Mouse (Mus musculus) stomach, embryonic 15.5 days (tissue): Measurements from ENCODE around the gene Gm17409. TPM values are rescaled to one million over a fixed set of nuclear protein-coding genes. Genes with fewer than 3 reads are reported as not detected.

ENCODE experiments used
- ATAC-seq: fragments of 200-750 bp; cut with Nextera tagmentation; 2 replicates; pipeline ENCODE4 v1.8.0; 2017; ENCODE audit warnings: low read depth, moderate number of reproducible peaks, moderate TSS enrichment; ENCODE audit not compliant: insufficient read depth, low FRiP score
- H3K27ac ChIP-seq: fragments of 300-500 bp; sonication (generic); 2 replicates; pipeline ENCODE4 v1.5.1; 2015; ENCODE audit warnings: mild to moderate bottlenecking, inconsistent platforms
- H3K27me3 ChIP-seq: fragments of 300-500 bp; sonication (generic); replicated peaks from 2 replicates; pipeline ENCODE4 v1.6.1; 2015; ENCODE audit warnings: inconsistent platforms
- H3K36me3 ChIP-seq: fragments of 300-500 bp; sonication (generic); 2 replicates; pipeline ENCODE4 v1.6.1; 2015; ENCODE audit warnings: inconsistent platforms
- H3K4me1 ChIP-seq: fragments of 300-500 bp; sonication (generic); 2 replicates; pipeline ENCODE4 v1.6.1; 2015; ENCODE audit warnings: inconsistent platforms
- H3K4me2 ChIP-seq: fragments of 300-500 bp; sonication (generic); 2 replicates; pipeline ENCODE4 v1.6.1; 2015; ENCODE audit warnings: mild to moderate bottlenecking, inconsistent platforms
- H3K4me3 ChIP-seq: fragments of 300-500 bp; sonication (generic); replicated peaks from 2 replicates; pipeline ENCODE4 v1.5.1; 2015; ENCODE audit warnings: inconsistent platforms
- H3K9ac ChIP-seq: fragments of 300-500 bp; sonication (generic); 2 replicates; pipeline ENCODE4 v1.6.1; 2015; ENCODE audit warnings: inconsistent platforms
- H3K9me3 ChIP-seq: fragments of 300-500 bp; sonication (generic); 2 replicates; pipeline ENCODE4 v1.6.1; 2016; ENCODE audit warnings: inconsistent platforms
- WGBS: fragments of 180-500 bp; shearing (Covaris S2); methylation state at CpG from one replicate; pipeline ENCODE4 v1.1.7; 2015; 5-methylcytosine and 5-hydroxymethylcytosine counted together
- polyA plus RNA-seq: library from polyadenylated mRNA; unstranded; fragments of >200 nt; fragmentation: Nextera tagmentation; extraction: Ambion mirVana; gene quantifications from 2 replicates; pipeline ENCODE4 v1.2.1, GENCODE M21; 2015

The Gm17409 gene
- not detected in 2 replicates for polyA plus RNA-seq

DNA sequence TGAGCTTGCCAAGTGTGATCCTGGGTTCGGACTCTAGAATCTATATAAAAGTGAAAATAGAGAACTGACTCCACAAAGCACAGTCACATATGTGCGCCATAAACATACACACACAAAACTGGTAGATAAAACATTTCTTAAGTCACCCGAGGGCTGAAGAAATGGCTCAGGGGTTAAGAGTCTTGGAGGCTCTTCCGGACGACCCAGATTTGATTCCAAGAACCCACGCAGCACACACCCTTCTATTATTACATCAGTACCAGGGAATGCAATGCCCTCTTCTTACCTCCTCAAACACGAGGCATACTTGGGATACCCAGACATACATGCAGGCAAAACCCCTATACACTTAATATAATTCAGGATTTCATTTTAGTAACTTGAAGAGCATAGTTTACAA, at the start of gene Gm17409:
Gene Gm17409, plus strand, starts transcription at position 301 of the 400 bp plus-strand sequence.
- no peak within 1 kb of the TSS for H3K4me2 ChIP-seq
- H3K9ac ChIP-seq: no peak within 1 kb of the TSS
- no peak within 1 kb of the TSS for H3K4me3 ChIP-seq
- H3K36me3 ChIP-seq: peaks cover 24% of the 10 kb centered on the region
- no peaks in the 10 kb centered on the region for H3K4me1 ChIP-seq
- no peaks in the 10 kb centered on the region for H3K9me3 ChIP-seq
- no peak for ATAC-seq
- H3K27ac ChIP-seq: no peak within 1 kb of the TSS
- WGBS: 84% methylated on average over 7 of the region's 7 CpGs
- H3K27me3 ChIP-seq: no peaks in the 10 kb centered on the region

DNA sequence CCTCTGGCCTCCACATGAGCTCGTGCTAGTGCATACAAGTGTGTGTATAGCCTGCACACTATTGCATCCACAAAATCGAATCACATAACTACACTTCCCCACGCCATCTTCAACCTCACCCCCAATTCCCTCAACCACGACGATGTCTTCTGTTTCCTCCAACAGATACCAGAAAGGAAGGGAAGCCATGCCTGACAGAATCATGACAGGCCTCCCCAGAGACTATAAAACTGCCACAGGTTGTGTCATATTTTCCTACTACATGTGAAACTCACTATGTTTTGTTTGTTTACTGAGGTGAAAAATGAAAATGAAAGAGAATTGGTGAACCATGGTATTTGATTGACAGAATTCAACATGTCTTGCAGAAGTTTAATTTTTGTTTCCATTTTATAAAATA, 46.6 kb upstream of the Gm17409 start:
- Histone ChIP-seq H3K27me3 (no peaks in the 10 kb centered on the region), H3K9ac (no peak overlapping the region), H3K36me3 (no peaks in the 10 kb centered on the region), H3K27ac (no peak overlapping the region), H3K4me3 (no peak overlapping the region), H3K4me1 (no peaks in the 10 kb centered on the region), H3K4me2 (no peak overlapping the region), H3K9me3 (no peaks in the 10 kb centered on the region)
- 76% methylated on average over 5 of the region's 5 CpGs for WGBS
- ATAC-seq: no peak

DNA sequence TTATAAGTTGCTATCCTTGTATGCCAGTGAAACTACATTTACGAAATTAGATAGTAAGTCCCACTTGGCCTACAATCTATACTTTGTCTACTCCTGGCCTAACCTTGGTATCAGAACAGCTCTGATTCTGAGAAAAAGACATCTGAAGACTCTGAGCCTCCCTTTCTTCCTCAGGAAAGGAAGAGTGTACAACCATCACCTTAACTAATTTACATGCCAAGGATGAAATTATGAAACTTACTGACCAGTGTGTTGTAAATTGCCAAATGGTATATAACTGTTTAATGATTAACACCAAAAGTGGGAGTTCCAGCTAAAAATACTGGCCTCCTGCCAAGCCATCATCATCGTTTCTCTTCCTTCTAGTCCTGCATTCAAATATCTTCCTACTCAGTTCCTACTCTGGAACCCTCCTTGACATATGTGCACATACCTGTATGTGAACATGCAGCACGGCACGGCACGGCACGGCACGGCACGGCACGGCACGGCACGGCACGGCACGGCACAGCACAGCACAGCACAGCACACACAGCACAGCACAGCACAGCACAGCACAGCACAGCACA, 44.4 kb upstream of the Gm17409 start:
- no peaks in the 10 kb centered on the region for H3K4me1 ChIP-seq
- no peak for ATAC-seq
- H3K27ac ChIP-seq: no peak overlapping the region
- WGBS: 89% methylated on average over 13 of the region's 13 CpGs
- no peaks in the 10 kb centered on the region for H3K9me3 ChIP-seq
- H3K36me3 ChIP-seq: no peaks in the 10 kb centered on the region
- H3K4me2 ChIP-seq: no peak overlapping the region
- H3K4me3 ChIP-seq: no peak overlapping the region
- no peak overlapping the region for H3K9ac ChIP-seq
- no peaks in the 10 kb centered on the region for H3K27me3 ChIP-seq

DNA sequence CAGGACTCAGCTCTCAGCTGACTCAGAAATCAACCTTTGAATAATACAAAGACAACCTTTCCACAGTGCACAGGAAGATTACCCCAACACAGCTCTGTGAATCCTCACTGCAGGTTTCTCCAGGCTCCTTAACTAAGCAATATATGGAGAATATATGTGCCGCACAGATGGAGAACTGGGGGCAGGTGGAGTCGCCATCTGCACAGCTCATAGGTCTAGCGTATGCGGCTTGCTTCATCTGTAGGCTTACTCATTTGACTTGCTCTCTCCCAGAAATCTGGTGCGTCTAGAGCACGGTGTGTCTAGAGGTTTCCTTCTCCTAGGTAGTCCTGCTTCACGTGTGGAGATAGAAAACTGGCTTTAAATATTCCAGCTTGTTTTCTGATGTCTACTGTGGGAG, 37.7 kb upstream of the Gm17409 start:
- Histone ChIP-seq H3K9ac (no peak overlapping the region), H3K4me2 (no peak overlapping the region), H3K36me3 (no peaks in the 10 kb centered on the region), H3K9me3 (no peaks in the 10 kb centered on the region), H3K27ac (no peak overlapping the region), H3K4me1 (no peaks in the 10 kb centered on the region), H3K4me3 (no peak overlapping the region), H3K27me3 (no peaks in the 10 kb centered on the region)
- WGBS: 93% methylated on average over 7 of the region's 7 CpGs
- no peak for ATAC-seq

DNA sequence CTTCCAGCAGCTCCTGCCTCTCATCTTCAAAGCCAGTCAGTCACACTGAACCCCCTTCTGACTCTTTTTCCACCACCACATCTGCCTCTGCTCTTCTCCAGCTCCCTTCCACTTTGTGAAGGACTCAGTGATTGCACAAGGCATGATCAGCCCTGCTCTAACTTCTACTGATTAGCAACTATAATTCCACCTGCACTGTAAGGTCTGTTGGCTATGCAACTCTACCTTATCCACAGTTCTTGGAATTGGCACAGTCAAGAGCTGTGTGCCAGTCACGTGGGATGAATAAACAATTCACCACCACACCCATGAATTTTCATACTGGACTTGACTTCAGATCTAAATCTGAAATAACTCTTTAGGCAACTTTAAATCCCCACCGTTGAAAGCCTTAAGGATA, 36.6 kb upstream of the Gm17409 start:
- no peak overlapping the region for H3K4me2 ChIP-seq
- no peaks in the 10 kb centered on the region for H3K4me1 ChIP-seq
- ATAC-seq: no peak
- no peak overlapping the region for H3K9ac ChIP-seq
- no peaks in the 10 kb centered on the region for H3K27me3 ChIP-seq
- 74% methylated on average over 2 of the region's 2 CpGs for WGBS
- no peak overlapping the region for H3K27ac ChIP-seq
- no peaks in the 10 kb centered on the region for H3K9me3 ChIP-seq
- no peaks in the 10 kb centered on the region for H3K36me3 ChIP-seq
- no peak overlapping the region for H3K4me3 ChIP-seq

DNA sequence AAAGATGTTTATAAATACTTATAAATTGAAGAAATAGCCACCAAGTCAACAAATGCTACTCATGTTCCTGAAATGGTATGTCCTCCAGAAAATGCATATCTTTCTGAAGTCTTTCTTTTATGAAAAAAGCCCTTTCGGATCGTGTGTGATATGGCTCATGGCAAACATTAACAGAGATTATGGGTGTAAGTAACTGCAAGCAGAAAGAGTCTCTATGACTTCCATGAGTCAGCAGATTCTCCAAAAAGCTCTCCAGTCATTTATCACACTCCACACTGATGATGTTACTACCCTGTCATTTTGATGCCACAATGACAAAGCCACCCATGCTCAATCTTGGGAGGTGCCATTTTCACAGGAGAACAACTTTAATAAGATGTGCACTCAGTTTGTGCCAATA, 35.5 kb upstream of the Gm17409 start:
- WGBS: 40% methylated on average over 2 of the region's 2 CpGs
- Histone ChIP-seq H3K36me3 (no peaks in the 10 kb centered on the region), H3K9me3 (no peaks in the 10 kb centered on the region), H3K9ac (no peak overlapping the region), H3K4me1 (no peaks in the 10 kb centered on the region), H3K4me2 (no peak overlapping the region), H3K27me3 (no peaks in the 10 kb centered on the region), H3K27ac (no peak overlapping the region), H3K4me3 (no peak overlapping the region)
- ATAC-seq: no peak

DNA sequence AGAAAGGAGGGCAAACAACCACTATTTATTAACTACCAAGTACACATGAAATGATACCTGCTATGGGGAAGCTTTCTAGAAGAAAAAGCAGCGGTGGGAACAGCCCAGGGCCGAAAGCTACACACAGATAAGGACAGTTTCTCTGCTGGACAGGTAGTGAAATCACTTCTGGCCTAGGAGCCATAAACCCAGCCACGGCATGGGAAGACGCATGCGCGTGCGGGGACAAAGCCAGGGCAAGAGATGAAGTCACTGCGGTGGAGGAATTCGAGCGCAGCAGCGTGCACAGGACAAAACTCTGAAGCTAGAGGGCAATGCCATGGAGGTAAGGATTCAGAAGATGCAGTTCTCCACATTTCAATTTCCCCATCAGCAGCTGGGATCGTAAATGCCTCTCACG, 34.4 kb upstream of the Gm17409 start:
- Histone ChIP-seq H3K27me3 (no peaks in the 10 kb centered on the region), H3K36me3 (no peaks in the 10 kb centered on the region), H3K4me1 (no peaks in the 10 kb centered on the region), H3K4me3 (no peak overlapping the region), H3K27ac (no peak overlapping the region), H3K4me2 (no peak overlapping the region), H3K9ac (no peak overlapping the region), H3K9me3 (no peaks in the 10 kb centered on the region)
- no peak for ATAC-seq
- WGBS: 90% methylated on average over 13 of the region's 13 CpGs

DNA sequence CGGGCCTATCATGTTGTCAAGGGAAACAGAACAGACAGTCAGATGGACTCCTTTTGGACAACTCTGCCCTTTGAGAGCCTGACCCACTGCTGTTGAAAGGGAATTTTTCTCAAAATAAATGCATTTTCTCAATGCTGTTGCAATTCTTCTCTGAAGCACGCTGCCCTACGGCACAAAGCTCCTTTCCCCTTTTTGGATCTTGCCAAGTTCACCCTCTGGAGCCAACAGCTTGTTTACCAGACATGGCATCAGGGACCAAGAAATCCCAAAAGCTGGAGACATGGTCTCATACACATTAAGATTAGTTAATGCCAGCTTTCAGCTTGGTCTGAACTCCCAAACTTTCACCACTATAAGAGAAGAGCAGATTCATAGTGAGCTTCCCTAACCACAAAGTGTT, 33.0 kb upstream of the Gm17409 start:
- Histone ChIP-seq H3K9ac (no peak overlapping the region), H3K4me2 (no peak overlapping the region), H3K4me3 (no peak overlapping the region), H3K27ac (no peak overlapping the region), H3K36me3 (no peaks in the 10 kb centered on the region), H3K4me1 (no peaks in the 10 kb centered on the region), H3K27me3 (no peaks in the 10 kb centered on the region), H3K9me3 (no peaks in the 10 kb centered on the region)
- ATAC-seq: no peak
- WGBS: 84% methylated on average over 3 of the region's 3 CpGs

DNA sequence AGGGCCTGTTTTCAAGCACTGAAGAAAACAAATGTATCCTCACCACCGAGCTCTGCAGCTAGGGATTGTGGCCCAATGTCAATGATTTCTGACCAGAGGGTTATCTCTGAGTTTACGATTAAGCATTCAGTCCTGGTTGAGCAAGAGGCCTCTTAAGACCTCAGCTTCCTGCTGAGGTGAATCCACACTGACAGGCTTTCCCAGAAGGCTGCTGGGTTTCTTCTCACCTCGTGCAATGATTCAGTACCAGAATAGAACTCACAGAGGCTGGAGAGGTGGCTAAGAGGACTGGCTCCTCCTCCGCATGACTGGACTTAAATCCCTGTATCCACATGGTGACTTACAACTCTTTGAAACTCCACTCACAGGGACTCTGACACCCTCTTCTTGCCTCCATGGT, 26.8 kb upstream of the Gm17409 start:
- WGBS: 75% methylated on average over 4 of the region's 4 CpGs
- H3K9ac ChIP-seq: no peak overlapping the region
- H3K9me3 ChIP-seq: no peaks in the 10 kb centered on the region
- H3K36me3 ChIP-seq: peaks cover 19% of the 10 kb centered on the region
- no peak for ATAC-seq
- no peak overlapping the region for H3K4me3 ChIP-seq
- H3K4me1 ChIP-seq: no peaks in the 10 kb centered on the region
- H3K27ac ChIP-seq: no peak overlapping the region
- H3K4me2 ChIP-seq: no peak overlapping the region
- no peaks in the 10 kb centered on the region for H3K27me3 ChIP-seq

DNA sequence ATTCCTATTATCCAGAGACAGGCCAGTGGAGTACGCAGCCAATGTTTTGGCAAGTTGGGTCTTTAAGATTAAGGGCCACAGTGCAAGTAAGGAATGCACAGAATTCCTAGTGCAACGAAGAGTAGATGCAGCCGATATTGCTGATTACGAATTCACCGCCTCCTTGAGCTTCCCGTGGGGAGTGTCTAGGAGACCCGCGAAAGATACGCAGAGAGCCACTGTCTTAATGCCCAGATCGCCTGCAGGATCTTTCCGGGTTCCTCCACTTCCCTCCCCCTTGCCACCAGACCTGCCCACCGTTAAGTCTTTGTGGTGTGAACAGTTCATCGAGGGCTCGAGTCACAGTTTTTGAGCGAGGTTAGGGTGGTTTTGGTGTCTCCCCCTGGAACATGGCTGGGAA, 22.9 kb upstream of the Gm17409 start:
- no peak for ATAC-seq
- no peak overlapping the region for H3K4me2 ChIP-seq
- no peaks in the 10 kb centered on the region for H3K27me3 ChIP-seq
- no peaks in the 10 kb centered on the region for H3K9me3 ChIP-seq
- no peak overlapping the region for H3K9ac ChIP-seq
- no peak overlapping the region for H3K4me3 ChIP-seq
- H3K4me1 ChIP-seq: no peaks in the 10 kb centered on the region
- H3K27ac ChIP-seq: no peak overlapping the region
- peaks cover 19% of the 10 kb centered on the region for H3K36me3 ChIP-seq
- 89% methylated on average over 15 of the region's 15 CpGs for WGBS

DNA sequence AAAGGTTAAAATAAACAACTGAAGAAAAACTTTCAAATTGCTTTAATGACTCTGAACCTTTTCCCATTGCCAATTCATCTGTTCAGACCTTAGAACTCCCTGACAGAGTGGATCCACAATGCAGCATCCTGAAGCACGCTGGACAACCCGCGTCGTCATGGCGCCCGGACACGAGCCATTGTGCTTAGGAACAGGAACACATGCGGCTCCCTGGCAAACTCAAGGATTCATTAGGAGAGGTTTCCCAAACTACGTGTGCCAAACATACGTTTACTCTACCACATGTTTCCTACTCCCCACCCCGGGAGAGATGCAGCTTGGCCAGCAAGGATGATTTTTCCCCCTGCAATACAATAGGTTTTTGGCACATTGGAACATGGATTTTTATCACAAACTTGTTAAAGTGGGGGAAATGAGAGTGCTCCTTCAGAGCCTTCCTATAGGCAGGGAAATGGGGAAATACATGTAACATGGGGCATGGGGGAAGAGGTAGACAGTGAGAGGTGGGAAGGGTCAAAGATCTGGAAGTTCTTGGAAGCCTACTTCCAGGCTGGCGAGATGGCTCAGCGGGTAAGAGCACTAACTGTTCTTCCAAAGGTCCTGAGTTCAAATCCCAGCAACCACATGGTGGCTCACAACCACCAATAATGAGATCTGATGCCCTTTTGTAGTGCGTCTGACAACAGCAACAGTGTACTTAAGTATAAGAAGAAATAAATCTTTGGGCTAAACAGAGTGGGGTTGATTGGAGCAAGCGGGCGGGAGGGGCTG, 15.6 kb upstream of the Gm17409 start:
- no peaks in the 10 kb centered on the region for H3K9me3 ChIP-seq
- peaks cover 16% of the 10 kb centered on the region for H3K36me3 ChIP-seq
- H3K4me1 ChIP-seq: no peaks in the 10 kb centered on the region
- WGBS: 90% methylated on average over 16 of the region's 16 CpGs
- no peak overlapping the region for H3K4me3 ChIP-seq
- H3K27me3 ChIP-seq: no peaks in the 10 kb centered on the region
- H3K4me2 ChIP-seq: no peak overlapping the region
- no peak overlapping the region for H3K27ac ChIP-seq
- ATAC-seq: no peak
- H3K9ac ChIP-seq: no peak overlapping the region

DNA sequence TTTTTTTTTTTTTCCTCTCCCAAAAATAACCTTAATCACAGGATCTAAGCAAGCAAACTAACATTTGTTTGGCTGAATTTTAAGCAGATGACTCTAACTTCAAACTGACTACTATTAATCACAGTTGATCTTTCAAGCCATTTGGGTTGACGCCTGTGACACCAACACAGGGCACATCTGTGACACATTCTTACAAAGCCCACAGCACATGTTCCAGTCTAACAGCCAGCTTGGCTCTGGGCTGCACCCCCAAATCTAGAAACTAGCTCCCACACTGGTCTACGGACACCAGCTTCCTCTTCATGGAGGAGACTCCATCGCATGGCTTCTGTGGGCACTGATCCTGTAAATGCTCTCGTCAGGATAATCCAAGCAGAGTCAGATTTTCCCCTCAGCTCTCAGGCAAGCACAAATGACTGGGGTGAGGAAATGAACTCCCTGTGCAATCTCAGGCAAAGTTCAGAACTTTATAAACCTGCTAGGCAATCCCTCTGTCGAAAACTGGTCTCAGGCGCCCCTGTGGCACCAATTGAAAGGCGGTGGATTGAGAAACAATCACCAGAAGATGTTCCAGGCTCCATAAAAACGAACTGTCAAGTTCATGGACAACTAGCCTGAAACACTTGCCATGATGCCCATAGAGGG, 13.0 kb upstream of the Gm17409 start:
- WGBS: 91% methylated on average over 8 of the region's 8 CpGs
- ATAC-seq: no peak
- H3K36me3 ChIP-seq: peaks cover 23% of the 10 kb centered on the region

More for the DNA sequence above, 13.0 kb upstream of the Gm17409 start:
- Histone ChIP-seq H3K4me3 (no peak overlapping the region), H3K9me3 (no peaks in the 10 kb centered on the region), H3K27me3 (no peaks in the 10 kb centered on the region), H3K27ac (no peak overlapping the region), H3K4me1 (no peaks in the 10 kb centered on the region), H3K4me2 (no peak overlapping the region), H3K9ac (no peak overlapping the region)
